Mouse (Mus musculus): ENCODE measurements around the gene Kcnq1. TPM values are rescaled to one million over a fixed set of nuclear protein-coding genes. Genes with fewer than 3 reads are reported as not detected.

Gene Kcnq1
- polyA plus RNA-seq, 1 experiment from 2014 or later = 1.3 TPM

DNA sequence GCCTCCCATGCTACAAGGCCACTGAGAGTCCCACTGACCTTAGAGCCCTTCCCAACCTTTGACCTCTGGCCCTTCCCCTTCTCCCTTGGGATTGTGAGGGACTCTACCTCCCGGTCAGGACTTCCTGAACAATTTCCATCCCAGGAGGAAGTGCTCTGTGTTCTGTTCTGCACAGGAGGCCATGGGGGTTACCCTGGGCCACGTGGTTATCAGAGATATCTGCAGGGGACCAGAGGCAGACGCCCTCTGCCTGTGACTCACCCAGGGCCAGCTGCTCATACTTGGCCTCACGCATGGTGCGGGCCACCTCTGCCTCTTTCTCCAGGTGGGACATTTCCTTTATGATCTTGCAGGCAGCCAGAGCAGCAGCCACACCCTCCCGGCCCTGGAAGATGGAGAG lies 24.1 kb upstream of the Kcnq1 start:
- no peak for ATAC-seq
- H3K4me3 ChIP-seq (ENCODE audit: low read length) = no peak overlapping the region
- WGBS = 70% methylated on average over 6 of the region's 6 CpGs
- no peak overlapping the region for H3K27ac ChIP-seq (ENCODE audit: low read depth, low read length)
- H3K4me1 ChIP-seq (ENCODE audit: control insufficient read depth, insufficient read depth, low read depth, low read length) = no peaks in the 10 kb centered on the region
- no peak overlapping the region for H3K4me2 ChIP-seq (ENCODE audit: low read length)
- H3K36me3 ChIP-seq (ENCODE audit: control insufficient read depth, insufficient read depth, low read length) = no peaks in the 10 kb centered on the region
- no peaks in the 10 kb centered on the region for H3K27me3 ChIP-seq (replicated peaks; ENCODE audit: control insufficient read depth, insufficient read depth, low read length)
- no peak overlapping the region for H3K9ac ChIP-seq (ENCODE audit: low read depth, low read length)
- H3K9me3 ChIP-seq (ENCODE audit: control insufficient read depth, low read length) = no peaks in the 10 kb centered on the region

- WGBS = 85% methylated on average over 2 of the region's 2 CpGs
- H3K4me2 ChIP-seq (ENCODE audit: low read length) = no peak overlapping the region
- no peak overlapping the region for H3K4me3 ChIP-seq (ENCODE audit: low read length)
- no peak overlapping the region for H3K27ac ChIP-seq (ENCODE audit: low read depth, low read length)
- H3K4me1 ChIP-seq (ENCODE audit: control insufficient read depth, insufficient read depth, low read depth, low read length) = no peaks in the 10 kb centered on the region
- H3K27me3 ChIP-seq (replicated peaks; ENCODE audit: control insufficient read depth, insufficient read depth, low read length) = no peaks in the 10 kb centered on the region
- H3K36me3 ChIP-seq (ENCODE audit: control insufficient read depth, insufficient read depth, low read length) = no peaks in the 10 kb centered on the region
- no peaks in the 10 kb centered on the region for H3K9me3 ChIP-seq (ENCODE audit: control insufficient read depth, low read length)
- no peak for ATAC-seq
- H3K9ac ChIP-seq (ENCODE audit: low read depth, low read length) = no peak overlapping the region
Observed at GRCm38 (mm10) chr7:143083708-143084107, 22.5 kb upstream of the Kcnq1 start.

- no peaks in the 10 kb centered on the region for H3K36me3 ChIP-seq (ENCODE audit: control insufficient read depth, insufficient read depth, low read length)
- H3K27me3 ChIP-seq (replicated peaks; ENCODE audit: control insufficient read depth, insufficient read depth, low read length) = no peaks in the 10 kb centered on the region
- H3K4me1 ChIP-seq (ENCODE audit: control insufficient read depth, insufficient read depth, low read depth, low read length) = no peaks in the 10 kb centered on the region
- no peaks in the 10 kb centered on the region for H3K9me3 ChIP-seq (ENCODE audit: control insufficient read depth, low read length)
- no peak overlapping the region for H3K4me3 ChIP-seq (ENCODE audit: low read length)
- ATAC-seq = 0 out of 2 replicates have a peak, but pooled peaks have one; percentile 30
- no peak overlapping the region for H3K27ac ChIP-seq (ENCODE audit: low read depth, low read length)
- peak overlapping the region; percentile 11; the same call in 1 of the 2 replicates for H3K9ac ChIP-seq (ENCODE audit: low read depth, low read length)
- WGBS = 50% methylated on average over 2 of the region's 2 CpGs
- H3K4me2 ChIP-seq (ENCODE audit: low read length) = no peak overlapping the region
Observed at GRCm38 (mm10) chr7:143086366-143086765, 19.8 kb upstream of the Kcnq1 start.

GRCm38 (mm10) chr7:143087070-143087579 lies 19.0 kb upstream of the Kcnq1 start:
- Histone ChIP-seq H3K27me3 (replicated peaks; ENCODE audit: control insufficient read depth, insufficient read depth, low read length) (no peaks in the 10 kb centered on the region), H3K27ac (ENCODE audit: low read depth, low read length) (no peak overlapping the region), H3K9ac (ENCODE audit: low read depth, low read length) (no peak overlapping the region; the same call in 1 of the 2 replicates), H3K36me3 (ENCODE audit: control insufficient read depth, insufficient read depth, low read length) (no peaks in the 10 kb centered on the region), H3K4me3 (ENCODE audit: low read length) (no peak overlapping the region), H3K4me1 (ENCODE audit: control insufficient read depth, insufficient read depth, low read depth, low read length) (no peaks in the 10 kb centered on the region), H3K4me2 (ENCODE audit: low read length) (no peak overlapping the region), H3K9me3 (ENCODE audit: control insufficient read depth, low read length) (no peaks in the 10 kb centered on the region)
- 24% methylated on average over 3 of the region's 4 CpGs for WGBS
- ATAC-seq = peak; percentile 74

DNA sequence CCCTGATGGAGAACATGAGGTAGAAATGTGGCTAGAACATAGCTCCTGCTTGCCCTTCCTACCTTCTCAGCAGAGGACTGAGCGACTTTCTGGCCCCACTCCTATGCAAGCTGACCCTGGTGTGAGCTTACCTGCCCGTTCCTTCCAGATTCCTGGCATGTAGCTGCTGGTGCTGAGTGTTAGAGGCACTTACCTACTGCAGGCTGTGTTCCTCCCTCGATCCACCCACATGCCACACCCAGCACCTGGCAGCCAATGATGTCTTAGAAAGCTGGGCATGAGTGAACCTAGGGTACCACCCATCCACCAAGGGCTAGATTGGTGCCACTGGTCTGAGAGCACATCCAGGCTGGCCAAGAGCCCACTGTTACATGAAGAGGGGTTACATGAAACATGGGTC lies 12.3 kb upstream of the Kcnq1 start:
- ATAC-seq = no peak
- H3K36me3 ChIP-seq (ENCODE audit: control insufficient read depth, insufficient read depth, low read length) = no peaks in the 10 kb centered on the region
- H3K4me1 ChIP-seq (ENCODE audit: control insufficient read depth, insufficient read depth, low read depth, low read length) = no peaks in the 10 kb centered on the region
- no peak overlapping the region for H3K4me3 ChIP-seq (ENCODE audit: low read length)
- no peak overlapping the region for H3K4me2 ChIP-seq (ENCODE audit: low read length)
- H3K9me3 ChIP-seq (ENCODE audit: control insufficient read depth, low read length) = no peaks in the 10 kb centered on the region
- H3K9ac ChIP-seq (ENCODE audit: low read depth, low read length) = no peak overlapping the region
- no peaks in the 10 kb centered on the region for H3K27me3 ChIP-seq (replicated peaks; ENCODE audit: control insufficient read depth, insufficient read depth, low read length)
- no peak overlapping the region for H3K27ac ChIP-seq (ENCODE audit: low read depth, low read length)
- 73% methylated on average over 3 of the region's 3 CpGs for whole genome bisulfite sequencing

DNA sequence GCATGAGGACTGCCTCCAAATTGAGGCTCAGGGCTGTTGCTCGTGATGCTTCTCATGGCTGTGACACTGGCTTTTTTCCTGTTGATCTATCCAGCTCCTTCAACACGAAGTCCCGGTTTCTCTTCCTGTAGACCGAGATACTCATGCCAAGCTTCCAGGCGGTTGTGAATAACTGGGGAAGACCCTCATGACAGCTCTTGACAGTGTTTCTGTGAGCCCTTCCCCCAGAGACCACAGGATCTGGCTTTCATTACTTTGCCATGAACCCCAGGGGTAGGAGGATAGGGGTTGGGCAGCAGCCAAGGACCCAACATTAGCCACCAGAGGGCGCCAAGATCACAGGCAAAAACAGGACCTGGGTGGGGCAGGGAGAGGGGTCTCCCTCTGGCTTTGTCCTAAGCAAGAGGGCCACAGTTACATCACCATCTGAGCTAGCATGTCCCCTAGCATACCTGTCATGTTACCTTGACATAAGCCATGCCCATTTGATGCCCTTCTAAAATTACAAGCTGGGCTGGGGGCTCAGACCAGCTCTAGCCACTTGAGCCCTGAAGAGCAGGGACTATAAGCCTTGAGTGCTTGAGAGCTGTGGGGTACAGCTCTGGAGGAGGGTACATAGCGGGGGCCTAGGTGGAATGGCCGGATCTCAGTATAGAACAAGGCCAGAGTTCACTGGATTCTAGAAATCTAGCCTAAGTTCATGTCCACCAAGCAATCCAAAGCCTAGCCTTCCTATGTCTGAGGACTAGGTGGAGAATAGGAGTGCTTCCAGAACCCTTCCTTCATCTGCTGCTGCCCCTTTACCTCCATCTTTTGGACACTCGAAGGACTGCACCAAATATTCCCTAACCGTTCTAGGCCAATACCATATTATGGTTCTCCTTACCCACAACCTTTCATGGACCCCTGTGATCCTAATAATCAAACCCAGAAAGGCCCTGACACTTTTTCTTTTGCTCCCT lies 11.3 kb upstream of the Kcnq1 start, which contains the start of gene Trpm5:
Gene Trpm5, minus strand, starts transcription at position 51 of the 962 bp plus-strand sequence.
- Histone ChIP-seq H3K27ac (ENCODE audit: low read depth, low read length) (no peak within 1 kb of the TSS), H3K4me1 (ENCODE audit: control insufficient read depth, insufficient read depth, low read depth, low read length) (no peaks in the 10 kb centered on the region), H3K27me3 (replicated peaks; ENCODE audit: control insufficient read depth, insufficient read depth, low read length) (no peaks in the 10 kb centered on the region), H3K9me3 (ENCODE audit: control insufficient read depth, low read length) (no peaks in the 10 kb centered on the region), H3K4me2 (ENCODE audit: low read length) (no peak within 1 kb of the TSS), H3K9ac (ENCODE audit: low read depth, low read length) (no peak within 1 kb of the TSS), H3K4me3 (ENCODE audit: low read length) (no peak within 1 kb of the TSS), H3K36me3 (ENCODE audit: control insufficient read depth, insufficient read depth, low read length) (no peaks in the 10 kb centered on the region)
- WGBS = 55% methylated on average over 10 of the region's 10 CpGs
- ATAC-seq = no peak

- H3K9ac ChIP-seq (ENCODE audit: low read depth, low read length) = no peak overlapping the region
- H3K36me3 ChIP-seq (ENCODE audit: control insufficient read depth, insufficient read depth, low read length) = no peaks in the 10 kb centered on the region
- ATAC-seq = no peak
- WGBS = 41% methylated on average over 1 of the region's 1 CpGs
- H3K27ac ChIP-seq (ENCODE audit: low read depth, low read length) = no peak overlapping the region
- H3K27me3 ChIP-seq (replicated peaks; ENCODE audit: control insufficient read depth, insufficient read depth, low read length) = no peaks in the 10 kb centered on the region
- H3K4me1 ChIP-seq (ENCODE audit: control insufficient read depth, insufficient read depth, low read depth, low read length) = no peaks in the 10 kb centered on the region
- H3K4me3 ChIP-seq (ENCODE audit: low read length) = no peak overlapping the region
- no peak overlapping the region for H3K4me2 ChIP-seq (ENCODE audit: low read length)
- H3K9me3 ChIP-seq (ENCODE audit: control insufficient read depth, low read length) = no peaks in the 10 kb centered on the region
Observed at GRCm38 (mm10) chr7:143095554-143095907, 10.6 kb upstream of the Kcnq1 start.

GRCm38 (mm10) chr7:143100759-143101158 lies 5.4 kb upstream of the Kcnq1 start:
- Histone ChIP-seq H3K4me1 (ENCODE audit: control insufficient read depth, insufficient read depth, low read depth, low read length) (no peaks in the 10 kb centered on the region), H3K27me3 (replicated peaks; ENCODE audit: control insufficient read depth, insufficient read depth, low read length) (peaks cover under 1% of the 10 kb centered on the region), H3K9ac (ENCODE audit: low read depth, low read length) (no peak overlapping the region), H3K27ac (ENCODE audit: low read depth, low read length) (no peak overlapping the region), H3K4me2 (ENCODE audit: low read length) (no peak overlapping the region), H3K36me3 (ENCODE audit: control insufficient read depth, insufficient read depth, low read length) (no peaks in the 10 kb centered on the region), H3K9me3 (ENCODE audit: control insufficient read depth, low read length) (no peaks in the 10 kb centered on the region), H3K4me3 (ENCODE audit: low read length) (no peak overlapping the region)
- ATAC-seq = no peak
- 77% methylated on average over 4 of the region's 4 CpGs for WGBS

DNA sequence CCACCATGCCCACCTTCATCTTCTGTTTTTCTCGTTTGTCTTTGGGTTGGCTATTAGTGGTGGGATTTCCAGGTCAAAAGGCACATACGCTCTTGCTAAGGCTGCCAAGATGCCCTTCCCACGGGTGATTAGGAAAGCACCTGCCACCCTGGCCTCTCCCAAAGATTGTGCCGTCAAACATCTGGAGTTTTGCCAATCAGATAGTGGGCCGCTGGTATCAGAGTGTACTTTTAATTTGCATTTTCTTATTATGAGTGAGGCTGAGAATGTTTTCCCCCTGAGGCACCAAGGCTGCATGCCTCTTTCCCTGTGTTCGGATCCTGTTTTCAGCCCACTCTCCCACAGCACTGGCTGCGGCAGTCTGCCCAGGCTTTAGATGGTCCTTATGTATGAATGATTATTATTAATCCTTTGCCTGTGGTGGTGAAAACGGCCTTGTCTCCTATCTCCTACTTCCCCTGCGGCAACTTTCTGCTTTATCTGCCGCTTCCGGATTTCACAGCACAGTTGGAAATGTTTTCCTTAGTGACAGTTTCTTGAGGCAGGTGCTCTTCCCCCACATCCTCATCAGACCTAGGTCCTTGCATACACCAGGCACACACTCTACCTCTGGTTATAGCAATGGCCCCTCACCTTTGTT lies 784 bp upstream of the Kcnq1 start:
- Histone ChIP-seq H3K27me3 (replicated peaks; ENCODE audit: control insufficient read depth, insufficient read depth, low read length) (peaks cover 32% of the 10 kb centered on the region), H3K9me3 (ENCODE audit: control insufficient read depth, low read length) (no peaks in the 10 kb centered on the region), H3K4me3 (ENCODE audit: low read length) (no peak overlapping the region), H3K9ac (ENCODE audit: low read depth, low read length) (no peak overlapping the region), H3K4me2 (ENCODE audit: low read length) (no peak overlapping the region), H3K36me3 (ENCODE audit: control insufficient read depth, insufficient read depth, low read length) (no peaks in the 10 kb centered on the region), H3K27ac (ENCODE audit: low read depth, low read length) (no peak overlapping the region), H3K4me1 (ENCODE audit: control insufficient read depth, insufficient read depth, low read depth, low read length) (peaks cover 8% of the 10 kb centered on the region; the same call in 1 of the 2 replicates)
- 60% methylated on average over 11 of the region's 11 CpGs for WGBS
- ATAC-seq = no peak
